Mouse (Mus musculus): ENCODE measurements around the gene 4930452B06Rik. TPM values are rescaled to one million over a fixed set of nuclear protein-coding genes. Genes with fewer than 3 reads are reported as not detected.
A peak's percentile ranks its signal among the peaks of the same experiment; 100 is the strongest.
"Not testable (repeated sequence)": the region's sequence is repeated elsewhere in the genome, so short reads cannot be mapped to it uniquely, and the experiment has no call there.

4930452B06Rik gene
- polyA plus RNA-seq, 1 experiment, result 1.7 TPM

DNA sequence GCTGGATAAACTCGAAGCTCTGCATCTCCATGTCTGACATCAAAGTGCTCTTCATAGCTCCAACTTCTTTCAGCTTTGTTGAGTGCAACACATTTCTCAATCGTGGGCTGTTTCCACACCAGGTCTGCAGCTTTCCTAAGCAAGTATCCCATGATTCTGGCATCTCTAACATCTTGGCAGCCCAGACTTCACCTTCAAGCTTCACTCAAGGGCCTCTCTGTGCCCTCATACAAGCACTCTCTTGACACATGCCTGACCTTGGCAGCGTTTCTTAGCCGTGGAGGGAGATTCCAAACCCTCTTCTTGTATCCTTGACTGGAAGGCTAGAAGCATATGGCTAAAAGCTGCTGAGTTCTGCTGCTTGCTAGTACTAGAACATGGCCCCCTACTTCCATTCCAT is 38.6 kb downstream of the 4930452B06Rik start:
- 68% methylated on average over 4 of the region's 4 CpGs for WGBS

DNA sequence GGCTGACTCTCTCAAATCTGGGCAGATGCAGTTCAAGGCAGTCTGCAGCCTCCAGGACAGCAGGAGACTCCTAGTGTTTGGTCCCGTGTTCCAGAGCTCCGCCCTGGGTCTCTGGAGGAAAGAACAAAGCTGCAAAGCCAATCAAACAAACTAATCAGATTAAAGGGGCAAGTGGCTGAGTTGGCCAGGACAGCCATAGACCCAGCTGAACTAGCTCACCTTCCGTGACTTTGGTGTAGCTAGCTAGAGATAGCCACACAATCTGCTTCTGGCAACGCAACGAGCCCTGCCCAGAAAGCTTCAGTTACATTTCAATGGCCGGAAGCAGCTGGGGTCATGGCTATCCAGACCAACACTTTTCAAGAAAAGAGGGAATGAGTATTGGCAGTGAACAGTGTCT is 44.9 kb downstream of the 4930452B06Rik start:
- Histone ChIP-seq H3K4me3 (replicated peaks; ENCODE audit: extremely low read depth, low read depth, low read length) (no peak overlapping the region), H3K4me1 (ENCODE audit: control insufficient read depth, insufficient read depth, low read length) (no peaks in the 10 kb centered on the region)
- no peak for DNase-seq
- no peak for TF ChIP-seq POLR2A (IDR thresholded peaks at IDR 0.05; ENCODE audit: borderline replicate concordance, extremely low read depth, low read depth, low read length)
- no peak for TF ChIP-seq CTCF (IDR thresholded peaks at IDR 0.05; ENCODE audit: insufficient read depth, low read length)
- WGBS, result 47% methylated on average over 6 of the region's 6 CpGs

More for the DNA sequence above, 38.6 kb downstream of the 4930452B06Rik start:
- TF ChIP-seq CTCF (IDR thresholded peaks at IDR 0.05; ENCODE audit: insufficient read depth, low read length) (no peak), POLR2A (IDR thresholded peaks at IDR 0.05; ENCODE audit: borderline replicate concordance, extremely low read depth, low read depth, low read length) (no peak)
- Histone ChIP-seq H3K4me3 (replicated peaks; ENCODE audit: extremely low read depth, low read depth, low read length) (no peak overlapping the region), H3K4me1 (ENCODE audit: control insufficient read depth, insufficient read depth, low read length) (no peaks in the 10 kb centered on the region)
- peak; percentile 20 for DNase-seq

DNA sequence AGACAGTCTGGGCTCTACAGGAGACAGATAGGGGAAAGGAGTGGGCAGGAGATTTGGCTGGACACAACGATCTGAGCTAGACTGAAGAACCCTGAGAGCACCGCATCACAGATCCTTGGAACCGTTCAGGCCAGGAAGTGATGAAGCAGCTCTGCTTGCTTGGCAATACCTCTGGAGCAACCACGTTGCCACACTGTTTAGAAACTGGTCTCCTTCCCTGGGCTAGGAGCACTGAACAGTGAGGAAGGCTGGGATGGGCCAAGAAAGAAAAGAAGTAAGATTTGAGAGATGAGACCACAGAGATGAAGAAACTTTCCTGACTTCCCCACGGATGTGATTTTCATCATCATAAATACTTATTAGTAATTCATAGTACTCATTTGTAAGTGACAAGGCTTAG is 45.5 kb downstream of the 4930452B06Rik start:
- 60% methylated on average over 5 of the region's 5 CpGs for WGBS
- no peak for DNase-seq
- H3K4me3 ChIP-seq (replicated peaks; ENCODE audit: extremely low read depth, low read depth, low read length), result no peak overlapping the region
- H3K4me1 ChIP-seq (ENCODE audit: control insufficient read depth, insufficient read depth, low read length), result no peaks in the 10 kb centered on the region
- TF ChIP-seq POLR2A (IDR thresholded peaks at IDR 0.05; ENCODE audit: borderline replicate concordance, extremely low read depth, low read depth, low read length), result no peak
- no peak for TF ChIP-seq CTCF (IDR thresholded peaks at IDR 0.05; ENCODE audit: insufficient read depth, low read length)

DNA sequence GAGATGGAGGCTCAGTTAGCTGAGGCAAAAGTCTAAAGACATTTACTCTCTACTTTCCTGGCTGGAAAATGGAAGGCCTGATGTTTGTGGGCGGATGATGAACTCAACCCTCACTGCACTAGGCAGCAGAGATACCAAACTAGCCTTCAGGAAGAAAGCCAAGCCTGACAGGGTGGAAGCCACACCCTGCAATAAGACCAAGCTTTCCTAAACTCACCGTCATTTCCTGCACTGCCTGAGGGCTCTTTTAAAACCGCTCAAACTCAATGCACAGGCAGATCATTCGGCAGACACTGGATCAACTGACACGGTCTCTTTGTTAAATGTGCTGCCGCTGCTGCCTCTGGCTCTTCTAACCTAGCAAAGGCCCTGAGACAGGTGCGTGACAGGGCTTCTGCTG is 50.4 kb downstream of the 4930452B06Rik start:
- H3K4me3 ChIP-seq (replicated peaks; ENCODE audit: extremely low read depth, low read depth, low read length), result peak overlapping the region; percentile 25
- no peak for DNase-seq
- TF ChIP-seq CTCF (IDR thresholded peaks at IDR 0.05; ENCODE audit: insufficient read depth, low read length) (no peak), POLR2A (IDR thresholded peaks at IDR 0.05; ENCODE audit: borderline replicate concordance, extremely low read depth, low read depth, low read length) (no peak)
- H3K4me1 ChIP-seq (ENCODE audit: control insufficient read depth, insufficient read depth, low read length), result no peaks in the 10 kb centered on the region
- whole genome bisulfite sequencing, result 43% methylated on average over 7 of the region's 7 CpGs

- WGBS, result 79% methylated on average over 1 of the region's 1 CpGs
Observed at GRCm38 (mm10) chr14:8614430-8614829, 51.6 kb downstream of the 4930452B06Rik start.

GRCm38 (mm10) chr14:8612080-8612479 is 54.0 kb downstream of the 4930452B06Rik start:
- no peak for TF ChIP-seq POLR2A (IDR thresholded peaks at IDR 0.05; ENCODE audit: borderline replicate concordance, extremely low read depth, low read depth, low read length)
- TF ChIP-seq CTCF (IDR thresholded peaks at IDR 0.05; ENCODE audit: insufficient read depth, low read length), result no peak
- no peak for DNase-seq
- Histone ChIP-seq H3K4me3 (replicated peaks; ENCODE audit: extremely low read depth, low read depth, low read length) (no peak overlapping the region), H3K4me1 (ENCODE audit: control insufficient read depth, insufficient read depth, low read length) (no peaks in the 10 kb centered on the region)

More at GRCm38 (mm10) chr14:8614430-8614829, 51.6 kb downstream of the 4930452B06Rik start:
- H3K4me3 ChIP-seq (replicated peaks; ENCODE audit: extremely low read depth, low read depth, low read length); DNase-seq; H3K4me1 ChIP-seq (ENCODE audit: control insufficient read depth, insufficient read depth, low read length): not testable (repeated sequence)

DNA sequence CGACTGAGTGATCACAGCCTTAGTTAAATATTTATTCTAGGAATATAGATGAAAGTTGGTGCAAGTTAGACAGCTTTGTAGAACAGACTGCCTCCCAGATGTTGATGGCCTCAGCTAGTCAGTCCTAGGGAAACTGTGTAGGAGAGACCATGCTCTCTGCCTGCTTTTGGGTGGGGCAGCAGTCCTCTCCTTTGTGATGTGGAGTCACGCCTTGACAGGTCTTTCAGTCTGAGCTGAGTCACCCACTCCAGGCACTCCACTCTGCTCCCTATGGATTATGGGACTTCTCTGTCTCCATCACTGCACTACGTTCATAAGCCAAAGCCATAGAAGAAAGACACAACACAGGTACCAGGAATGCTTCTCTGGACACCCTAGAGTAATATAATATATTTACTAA is 55.9 kb downstream of the 4930452B06Rik start:
- DNase-seq, result no peak
- WGBS, result 52% methylated on average over 3 of the region's 3 CpGs
- H3K4me1 ChIP-seq (ENCODE audit: control insufficient read depth, insufficient read depth, low read length), result no peaks in the 10 kb centered on the region
- TF ChIP-seq POLR2A (IDR thresholded peaks at IDR 0.05; ENCODE audit: borderline replicate concordance, extremely low read depth, low read depth, low read length), result no peak
- TF ChIP-seq CTCF (IDR thresholded peaks at IDR 0.05; ENCODE audit: insufficient read depth, low read length), result no peak
- H3K4me3 ChIP-seq (replicated peaks; ENCODE audit: extremely low read depth, low read depth, low read length), result no peak overlapping the region

GRCm38 (mm10) chr14:8608559-8609171 is 57.4 kb downstream of the 4930452B06Rik start:
- WGBS, result 5% methylated on average over 3 of the region's 3 CpGs
- peak; percentile 57 for DNase-seq
- Histone ChIP-seq H3K4me1 (ENCODE audit: control insufficient read depth, insufficient read depth, low read length) (no peaks in the 10 kb centered on the region), H3K4me3 (replicated peaks; ENCODE audit: extremely low read depth, low read depth, low read length) (no peak overlapping the region)
- TF ChIP-seq POLR2A (IDR thresholded peaks at IDR 0.05; ENCODE audit: borderline replicate concordance, extremely low read depth, low read depth, low read length) (no peak), CTCF (IDR thresholded peaks at IDR 0.05; ENCODE audit: insufficient read depth, low read length) (peak; percentile 96)

DNA sequence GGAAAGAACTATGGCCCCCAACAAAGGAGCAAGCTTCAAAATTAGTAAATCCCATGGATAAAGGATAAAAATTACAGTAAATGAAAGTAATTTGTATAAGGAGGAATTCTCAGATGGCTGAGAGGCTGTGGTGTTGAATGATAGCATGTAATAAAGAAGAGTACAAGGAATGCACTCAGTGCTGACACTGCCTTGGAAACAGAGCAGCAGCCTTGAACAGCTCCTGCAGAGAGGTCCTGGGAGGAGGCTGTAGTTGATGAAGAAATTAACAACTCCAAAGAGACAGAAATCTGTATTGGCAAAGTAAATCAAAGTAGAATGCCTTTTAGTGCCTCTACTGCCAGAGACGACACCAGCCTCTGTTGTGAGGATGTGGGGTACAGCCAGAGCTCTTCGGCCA is 61.1 kb downstream of the 4930452B06Rik start:
- no peak for TF ChIP-seq POLR2A (IDR thresholded peaks at IDR 0.05; ENCODE audit: borderline replicate concordance, extremely low read depth, low read depth, low read length)
- TF ChIP-seq CTCF (IDR thresholded peaks at IDR 0.05; ENCODE audit: insufficient read depth, low read length), result no peak
- Histone ChIP-seq H3K4me3 (replicated peaks; ENCODE audit: extremely low read depth, low read depth, low read length) (no peak overlapping the region), H3K4me1 (ENCODE audit: control insufficient read depth, insufficient read depth, low read length) (no peaks in the 10 kb centered on the region)
- DNase-seq, result no peak
- WGBS, result 86% methylated on average over 2 of the region's 2 CpGs

GRCm38 (mm10) chr14:8585031-8585430 is 81.0 kb downstream of the 4930452B06Rik start:
- H3K4me1 ChIP-seq (ENCODE audit: control insufficient read depth, insufficient read depth, low read length), result peaks cover 2% of the 10 kb centered on the region
- TF ChIP-seq CTCF (IDR thresholded peaks at IDR 0.05; ENCODE audit: insufficient read depth, low read length), result no peak
- TF ChIP-seq POLR2A (IDR thresholded peaks at IDR 0.05; ENCODE audit: borderline replicate concordance, extremely low read depth, low read depth, low read length), result no peak
- WGBS, result 88% methylated on average over 1 of the region's 1 CpGs

DNA sequence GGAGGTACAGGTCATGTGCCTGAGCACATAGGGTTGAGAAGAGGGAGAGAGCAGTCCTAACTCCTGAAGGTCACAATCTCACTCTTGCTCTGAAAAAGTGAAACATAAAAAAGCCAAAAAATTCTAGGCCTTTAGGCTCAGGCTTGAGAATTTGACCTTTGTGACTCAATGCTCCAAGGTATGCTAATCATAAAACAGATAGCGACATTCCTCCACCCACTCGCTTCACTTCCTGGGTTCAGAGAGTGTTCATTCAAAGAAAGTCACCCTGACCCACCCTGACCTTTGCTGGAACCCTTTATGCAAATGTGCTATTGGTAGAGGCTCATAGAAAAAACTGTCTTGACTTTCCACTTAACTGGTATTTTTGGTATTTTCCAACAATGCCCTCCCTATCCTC is 115.0 kb downstream of the 4930452B06Rik start:
- H3K4me3 ChIP-seq (replicated peaks; ENCODE audit: extremely low read depth, low read depth, low read length); DNase-seq; H3K4me1 ChIP-seq (ENCODE audit: control insufficient read depth, insufficient read depth, low read length): not testable (repeated sequence)
- 94% methylated on average over 2 of the region's 2 CpGs for WGBS

More at GRCm38 (mm10) chr14:8585031-8585430, 81.0 kb downstream of the 4930452B06Rik start:
- no peak overlapping the region for H3K4me3 ChIP-seq (replicated peaks; ENCODE audit: extremely low read depth, low read depth, low read length)
- DNase-seq, result no peak
